Mouse (Mus musculus) ES-E14 (cell line): ENCODE measurements around the gene Osbp.

Experiments used
- HCFC1 ChIP-seq: IDR thresholded peaks from 2 replicates; pipeline ENCODE4 v1.6.1; 2012; ENCODE audit warnings: low read length, inconsistent platforms, borderline replicate concordance; ENCODE audit not compliant: insufficient read depth
- ZC3H11A ChIP-seq: IDR thresholded peaks from 2 replicates; pipeline ENCODE4 v1.6.1; 2012; ENCODE audit warnings: low read depth, mild to moderate bottlenecking, inconsistent platforms, low read length, borderline replicate concordance

DNA sequence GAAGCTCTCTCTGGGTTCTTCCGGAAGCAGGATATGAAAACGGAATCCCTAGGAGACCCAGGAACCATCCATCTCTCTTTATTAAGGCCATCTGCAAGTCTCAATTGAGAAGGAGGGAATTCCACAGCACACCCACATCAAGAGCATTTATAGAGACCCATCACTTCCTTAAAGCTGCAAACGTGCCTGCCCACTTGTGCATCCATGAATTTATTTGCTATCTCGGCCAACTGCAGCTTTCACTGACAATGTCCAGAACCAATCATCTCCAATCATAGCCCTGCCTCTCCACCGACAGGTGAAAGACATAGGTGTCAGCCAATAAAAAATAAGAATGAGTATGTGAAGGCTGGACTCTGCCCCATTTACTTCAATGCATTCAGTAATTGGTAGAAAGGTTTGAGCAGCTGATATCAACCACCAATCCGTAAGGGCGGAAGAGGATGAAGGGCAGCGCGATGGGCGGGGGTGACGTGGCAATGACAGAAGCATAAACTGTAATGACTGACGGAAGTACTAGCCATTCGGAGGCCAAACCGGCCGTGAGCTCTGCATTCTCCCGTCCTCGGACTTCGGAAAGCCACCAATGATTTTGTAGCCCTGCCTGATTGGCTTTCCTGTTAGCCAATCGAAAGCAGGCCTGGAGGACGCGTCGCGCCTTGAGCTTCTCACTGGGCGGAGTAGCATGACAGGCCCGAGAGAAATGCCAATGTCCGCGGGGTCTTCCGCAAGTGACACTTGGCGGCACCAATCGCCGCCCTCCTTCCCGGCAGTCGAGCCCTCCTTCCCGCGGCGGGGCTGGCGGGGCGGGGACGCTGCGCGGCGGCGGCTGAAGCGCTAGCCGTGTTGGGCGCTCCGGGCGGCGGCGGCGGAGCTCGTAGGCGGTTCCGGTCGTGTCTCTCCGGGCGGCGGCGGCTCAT, at the start of gene Osbp:
- TF ChIP-seq ZC3H11A (no peak), HCFC1 (0 out of 2 replicates have a peak, but pooled peaks have one; percentile 48)
